Mouse (Mus musculus): ENCODE results near the gene Ankrd6. TPM values are rescaled to one million over a fixed set of nuclear protein-coding genes. Genes with fewer than 3 reads are reported as not detected.
A peak's percentile ranks its signal among the peaks of the same experiment; 100 is the strongest.

Ankrd6 gene
- polyA plus RNA-seq, 1 experiment from 2014 or later, result 12.2 TPM

GRCm38 (mm10) chr4:32836071-32836470 lies 114.6 kb downstream of the Ankrd6 start:
- Histone ChIP-seq H3K27ac (replicated peaks) (no peak overlapping the region), H3K4me1 (no peaks in the 10 kb centered on the region), H3K36me3 (replicated peaks) (no peaks in the 10 kb centered on the region), H3K27me3 (replicated peaks; ENCODE audit: low read depth, poor library complexity, severe bottlenecking) (no peaks in the 10 kb centered on the region), H3K4me3 (no peak overlapping the region), H3K9me3 (no peaks in the 10 kb centered on the region)
- DNase-seq (ENCODE audit: low spot score), result no peak
- whole genome bisulfite sequencing, result 92% methylated on average over 9 of the region's 9 CpGs

- Histone ChIP-seq H3K27me3 (replicated peaks; ENCODE audit: low read depth, poor library complexity, severe bottlenecking) (no peaks in the 10 kb centered on the region), H3K36me3 (replicated peaks) (no peaks in the 10 kb centered on the region), H3K27ac (replicated peaks) (no peak overlapping the region), H3K4me3 (peak overlapping the region; percentile 49; the same call in 1 of the 2 replicates), H3K4me1 (peaks cover 3% of the 10 kb centered on the region), H3K9me3 (no peaks in the 10 kb centered on the region)
- DNase-seq (ENCODE audit: low spot score), result no peak
- 84% methylated on average over 3 of the region's 3 CpGs for WGBS
Observed at GRCm38 (mm10) chr4:32834541-32834940, 116.1 kb downstream of the Ankrd6 start.

GRCm38 (mm10) chr4:32833494-32834282 lies 117.0 kb downstream of the Ankrd6 start:
- DNase-seq (ENCODE audit: low spot score), result no peak
- Histone ChIP-seq H3K27ac (replicated peaks) (no peak overlapping the region; the same call in 1 of the 2 replicates), H3K9me3 (no peaks in the 10 kb centered on the region), H3K4me3 (peak overlapping the region; percentile 49), H3K27me3 (replicated peaks; ENCODE audit: low read depth, poor library complexity, severe bottlenecking) (no peaks in the 10 kb centered on the region), H3K36me3 (replicated peaks) (no peaks in the 10 kb centered on the region), H3K4me1 (peaks cover 11% of the 10 kb centered on the region)
- WGBS, result 51% methylated on average over 17 of the region's 17 CpGs

- 56% methylated on average over 10 of the region's 10 CpGs for WGBS
- no peaks in the 10 kb centered on the region for H3K36me3 ChIP-seq (replicated peaks)
- no peaks in the 10 kb centered on the region for H3K27me3 ChIP-seq (replicated peaks; ENCODE audit: low read depth, poor library complexity, severe bottlenecking)
- DNase-seq (ENCODE audit: low spot score), result no peak
- 0 out of 2 replicates have a peak overlapping the region, but pooled peaks have one; percentile 7 for H3K27ac ChIP-seq (replicated peaks)
- no peaks in the 10 kb centered on the region for H3K9me3 ChIP-seq
- peaks cover 26% of the 10 kb centered on the region for H3K4me1 ChIP-seq
- no peak overlapping the region for H3K4me3 ChIP-seq
Observed at GRCm38 (mm10) chr4:32829316-32829715, 121.3 kb downstream of the Ankrd6 start.

GRCm38 (mm10) chr4:32828385-32829077 lies 122.1 kb downstream of the Ankrd6 start:
- 87% methylated on average over 10 of the region's 10 CpGs for WGBS

GRCm38 (mm10) chr4:32826925-32827324 lies 123.7 kb downstream of the Ankrd6 start:
- no peak for DNase-seq (ENCODE audit: low spot score)
- no peak overlapping the region for H3K4me3 ChIP-seq
- no peak overlapping the region for H3K27ac ChIP-seq (replicated peaks)
- 75% methylated on average over 7 of the region's 7 CpGs for WGBS
- peaks cover 4% of the 10 kb centered on the region; the same call in 1 of the 2 replicates for H3K36me3 ChIP-seq (replicated peaks)
- no peaks in the 10 kb centered on the region for H3K9me3 ChIP-seq
- no peaks in the 10 kb centered on the region for H3K27me3 ChIP-seq (replicated peaks; ENCODE audit: low read depth, poor library complexity, severe bottlenecking)
- peaks cover 26% of the 10 kb centered on the region for H3K4me1 ChIP-seq

More at GRCm38 (mm10) chr4:32828385-32829077, 122.1 kb downstream of the Ankrd6 start:
- no peaks in the 10 kb centered on the region for H3K36me3 ChIP-seq (replicated peaks)
- H3K27ac ChIP-seq (replicated peaks), result no peak overlapping the region
- no peak for DNase-seq (ENCODE audit: low spot score)
- no peaks in the 10 kb centered on the region for H3K9me3 ChIP-seq
- H3K4me1 ChIP-seq, result peaks cover 26% of the 10 kb centered on the region
- H3K27me3 ChIP-seq (replicated peaks; ENCODE audit: low read depth, poor library complexity, severe bottlenecking), result no peaks in the 10 kb centered on the region
- no peak overlapping the region for H3K4me3 ChIP-seq

- peaks cover 20% of the 10 kb centered on the region for H3K36me3 ChIP-seq (replicated peaks)
- WGBS, result 69% methylated on average over 8 of the region's 8 CpGs
- H3K27ac ChIP-seq (replicated peaks), result no peak overlapping the region
- peaks cover 20% of the 10 kb centered on the region for H3K4me1 ChIP-seq
- H3K9me3 ChIP-seq, result no peaks in the 10 kb centered on the region
- H3K4me3 ChIP-seq, result no peak overlapping the region
- H3K27me3 ChIP-seq (replicated peaks; ENCODE audit: low read depth, poor library complexity, severe bottlenecking), result no peaks in the 10 kb centered on the region
- DNase-seq (ENCODE audit: low spot score), result no peak
Observed at GRCm38 (mm10) chr4:32824254-32824653, 126.4 kb downstream of the Ankrd6 start.

GRCm38 (mm10) chr4:32820676-32821075 lies 130.0 kb downstream of the Ankrd6 start:
- peaks cover 24% of the 10 kb centered on the region for H3K36me3 ChIP-seq (replicated peaks)
- no peaks in the 10 kb centered on the region for H3K9me3 ChIP-seq
- 91% methylated on average over 3 of the region's 3 CpGs for WGBS
- no peak overlapping the region for H3K27ac ChIP-seq (replicated peaks)
- H3K4me1 ChIP-seq, result peaks cover 3% of the 10 kb centered on the region; the same call in 1 of the 2 replicates
- no peaks in the 10 kb centered on the region for H3K27me3 ChIP-seq (replicated peaks; ENCODE audit: low read depth, poor library complexity, severe bottlenecking)
- DNase-seq (ENCODE audit: low spot score), result no peak
- H3K4me3 ChIP-seq, result no peak overlapping the region

GRCm38 (mm10) chr4:32817478-32817877 lies 133.2 kb downstream of the Ankrd6 start:
- no peaks in the 10 kb centered on the region for H3K9me3 ChIP-seq
- H3K4me3 ChIP-seq, result no peak overlapping the region
- no peaks in the 10 kb centered on the region for H3K27me3 ChIP-seq (replicated peaks; ENCODE audit: low read depth, poor library complexity, severe bottlenecking)
- peaks cover 3% of the 10 kb centered on the region; the same call in 1 of the 2 replicates for H3K4me1 ChIP-seq
- no peak for DNase-seq (ENCODE audit: low spot score)
- WGBS, result 73% methylated on average over 5 of the region's 5 CpGs
- peaks cover 31% of the 10 kb centered on the region for H3K36me3 ChIP-seq (replicated peaks)
- H3K27ac ChIP-seq (replicated peaks), result no peak overlapping the region

- H3K27ac ChIP-seq (replicated peaks), result peak overlapping the region; percentile 97
- peak overlapping the region; percentile 67 for H3K4me3 ChIP-seq
- H3K4me1 ChIP-seq, result peaks cover 10% of the 10 kb centered on the region
- no peak for DNase-seq (ENCODE audit: low spot score)
- WGBS, result 11% methylated on average over 9 of the region's 9 CpGs
- H3K36me3 ChIP-seq (replicated peaks), result peaks cover 18% of the 10 kb centered on the region
- no peaks in the 10 kb centered on the region; the same call in 1 of the 2 replicates for H3K9me3 ChIP-seq
- H3K27me3 ChIP-seq (replicated peaks; ENCODE audit: low read depth, poor library complexity, severe bottlenecking), result no peaks in the 10 kb centered on the region
Observed at GRCm38 (mm10) chr4:32800577-32801170, 150.0 kb downstream of the Ankrd6 start.

GRCm38 (mm10) chr4:32799966-32800576 lies 150.6 kb downstream of the Ankrd6 start, which contains the start of gene Lyrm2:
Gene Lyrm2, plus strand, starts transcription at chr4:32800253.
- H3K27ac ChIP-seq (replicated peaks), result peak within 1 kb of the TSS; percentile 97
- 1% methylated on average over 53 of the region's 53 CpGs for WGBS
- H3K9me3 ChIP-seq, result no peaks in the 10 kb centered on the region; the same call in 1 of the 2 replicates
- H3K36me3 ChIP-seq (replicated peaks), result peaks cover 16% of the 10 kb centered on the region
- peak within 1 kb of the TSS; percentile 67 for H3K4me3 ChIP-seq
- H3K27me3 ChIP-seq (replicated peaks; ENCODE audit: low read depth, poor library complexity, severe bottlenecking), result no peaks in the 10 kb centered on the region
- peak; percentile 91 for DNase-seq (ENCODE audit: low spot score)
- H3K4me1 ChIP-seq, result peaks cover 10% of the 10 kb centered on the region

GRCm38 (mm10) chr4:32798976-32799375 lies 151.7 kb downstream of the Ankrd6 start:
- Histone ChIP-seq H3K27me3 (replicated peaks; ENCODE audit: low read depth, poor library complexity, severe bottlenecking) (no peaks in the 10 kb centered on the region), H3K9me3 (no peaks in the 10 kb centered on the region; the same call in 1 of the 2 replicates), H3K4me1 (peaks cover 10% of the 10 kb centered on the region), H3K27ac (replicated peaks) (no peak overlapping the region), H3K4me3 (no peak overlapping the region), H3K36me3 (replicated peaks) (peaks cover 16% of the 10 kb centered on the region)
- WGBS, result 96% methylated on average over 4 of the region's 4 CpGs
- no peak for DNase-seq (ENCODE audit: low spot score)

All from embryonic facial prominence, embryonic 10.5 days (tissue).